Mouse (Mus musculus): ENCODE results near the gene Olfr47. TPM values are rescaled to one million over a fixed set of nuclear protein-coding genes. Genes with fewer than 3 reads are reported as not detected.
A peak's percentile ranks its signal among the peaks of the same experiment; 100 is the strongest.

Gene Olfr47
- total and polyA plus RNA-seq, 2 experiments = not detected

DNA sequence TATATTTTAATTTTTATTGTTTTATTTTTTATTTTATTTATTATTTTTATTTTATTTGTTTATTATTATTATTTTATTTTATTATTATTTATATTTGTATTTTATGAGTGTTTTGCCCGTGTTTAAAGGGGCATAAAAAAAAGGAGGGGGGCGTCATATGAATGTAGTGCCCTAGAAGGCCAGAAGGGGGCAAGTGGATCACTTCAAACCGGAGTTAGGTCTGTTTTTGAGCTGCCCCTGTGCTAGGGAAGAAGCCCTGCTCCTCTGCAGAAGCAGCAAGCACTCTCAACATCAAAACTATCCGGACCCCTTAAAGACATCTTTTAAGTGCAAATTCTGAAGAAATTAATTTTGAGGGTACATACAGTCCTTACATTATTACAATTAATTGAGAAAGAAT is 10.7 kb downstream of the Olfr47 start:
- WGBS = 11% methylated on average over 4 of the region's 4 CpGs
- DNase-seq (ENCODE audit: extremely low read depth, low read depth, low spot score) = no peak

DNA sequence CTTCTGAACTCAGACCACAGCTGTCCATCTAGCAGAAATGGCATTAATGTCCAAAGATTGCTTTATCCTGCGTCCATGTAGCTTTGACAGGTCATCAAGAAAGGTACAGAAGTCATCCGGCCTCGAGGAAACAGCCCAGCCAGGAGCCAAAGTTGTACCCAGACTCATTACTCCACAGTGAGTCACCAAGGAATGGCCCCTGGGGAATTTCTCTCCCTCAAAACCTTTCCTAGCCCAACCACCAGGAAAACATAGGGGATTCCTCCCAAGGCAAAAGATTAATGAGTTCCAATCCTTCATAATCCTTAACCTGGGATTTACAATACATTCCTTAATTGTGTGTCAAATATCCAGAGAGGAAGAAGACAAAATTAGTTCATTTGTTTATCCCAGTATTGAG is 16.1 kb downstream of the Olfr47 start:
- Histone ChIP-seq H3K4me1 (ENCODE audit: control insufficient read depth, insufficient read depth, low read length) (no peaks in the 10 kb centered on the region), H3K79me2 (ENCODE audit: control insufficient read depth, insufficient read depth, low read length) (no peaks in the 10 kb centered on the region), H3K9ac (ENCODE audit: low read depth, low read length) (no peak overlapping the region), H3K4me3 (ENCODE audit: insufficient read depth, low read depth, low read length) (no peak overlapping the region), H3K36me3 (ENCODE audit: control insufficient read depth, insufficient read depth, low read length) (no peaks in the 10 kb centered on the region), H3K27ac (replicated peaks; ENCODE audit: insufficient read depth, low read depth, low read length) (no peak overlapping the region), H3K27me3 (ENCODE audit: control insufficient read depth, insufficient read depth, low read length) (no peaks in the 10 kb centered on the region)
- no peak for DNase-seq (ENCODE audit: extremely low read depth, low read depth, low spot score)
- 62% methylated on average over 3 of the region's 3 CpGs for WGBS
- TF ChIP-seq CTCF (IDR thresholded peaks at IDR 0.05; ENCODE audit: low read depth, low read length) = no peak
- TF ChIP-seq POLR2A (IDR thresholded peaks at IDR 0.05; ENCODE audit: extremely low read depth, insufficient read depth, low read length) = no peak

More for the DNA sequence above, 10.7 kb downstream of the Olfr47 start:
- Histone ChIP-seq H3K4me1 (ENCODE audit: control insufficient read depth, insufficient read depth, low read length) (no peaks in the 10 kb centered on the region), H3K27me3 (ENCODE audit: control insufficient read depth, insufficient read depth, low read length) (no peaks in the 10 kb centered on the region), H3K27ac (replicated peaks; ENCODE audit: insufficient read depth, low read depth, low read length) (no peak overlapping the region), H3K9ac (ENCODE audit: low read depth, low read length) (no peak overlapping the region), H3K4me3 (ENCODE audit: insufficient read depth, low read depth, low read length) (no peak overlapping the region), H3K79me2 (ENCODE audit: control insufficient read depth, insufficient read depth, low read length) (no peaks in the 10 kb centered on the region), H3K36me3 (ENCODE audit: control insufficient read depth, insufficient read depth, low read length) (no peaks in the 10 kb centered on the region)
- TF ChIP-seq POLR2A (IDR thresholded peaks at IDR 0.05; ENCODE audit: extremely low read depth, insufficient read depth, low read length) = no peak
- TF ChIP-seq CTCF (IDR thresholded peaks at IDR 0.05; ENCODE audit: low read depth, low read length) = peak; percentile 23; the same call in 1 of the 2 replicates

DNA sequence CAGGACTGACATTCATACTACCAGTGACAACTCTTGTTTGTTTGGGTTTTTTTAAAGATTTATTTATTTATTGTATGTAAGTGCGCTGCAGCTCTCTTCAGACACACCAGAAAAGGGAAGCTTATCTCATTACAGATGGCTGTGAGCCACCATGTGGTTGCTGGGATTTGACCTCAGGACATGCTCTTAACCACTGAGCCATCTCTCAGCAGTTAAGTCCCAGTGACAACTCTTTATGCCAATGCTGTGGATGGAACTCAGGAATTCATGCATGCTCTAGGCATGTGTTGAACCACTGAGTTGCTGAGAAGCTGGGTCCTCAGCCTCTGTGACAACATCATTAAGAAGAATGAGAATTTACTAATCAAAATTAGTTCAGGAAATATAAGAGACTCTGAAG is 21.7 kb downstream of the Olfr47 start:
- H3K9ac ChIP-seq (ENCODE audit: low read depth, low read length) = no peak overlapping the region
- H3K36me3 ChIP-seq (ENCODE audit: control insufficient read depth, insufficient read depth, low read length) = no peaks in the 10 kb centered on the region
- no peaks in the 10 kb centered on the region for H3K79me2 ChIP-seq (ENCODE audit: control insufficient read depth, insufficient read depth, low read length)
- no peak overlapping the region for H3K4me3 ChIP-seq (ENCODE audit: insufficient read depth, low read depth, low read length)
- no peak overlapping the region for H3K27ac ChIP-seq (replicated peaks; ENCODE audit: insufficient read depth, low read depth, low read length)
- no peak for DNase-seq (ENCODE audit: extremely low read depth, low read depth, low spot score)
- 74% methylated on average over 1 of the region's 1 CpGs for WGBS
- no peaks in the 10 kb centered on the region for H3K4me1 ChIP-seq (ENCODE audit: control insufficient read depth, insufficient read depth, low read length)
- TF ChIP-seq CTCF (IDR thresholded peaks at IDR 0.05; ENCODE audit: low read depth, low read length) = no peak
- TF ChIP-seq POLR2A (IDR thresholded peaks at IDR 0.05; ENCODE audit: extremely low read depth, insufficient read depth, low read length) = no peak
- H3K27me3 ChIP-seq (ENCODE audit: control insufficient read depth, insufficient read depth, low read length) = no peaks in the 10 kb centered on the region

DNA sequence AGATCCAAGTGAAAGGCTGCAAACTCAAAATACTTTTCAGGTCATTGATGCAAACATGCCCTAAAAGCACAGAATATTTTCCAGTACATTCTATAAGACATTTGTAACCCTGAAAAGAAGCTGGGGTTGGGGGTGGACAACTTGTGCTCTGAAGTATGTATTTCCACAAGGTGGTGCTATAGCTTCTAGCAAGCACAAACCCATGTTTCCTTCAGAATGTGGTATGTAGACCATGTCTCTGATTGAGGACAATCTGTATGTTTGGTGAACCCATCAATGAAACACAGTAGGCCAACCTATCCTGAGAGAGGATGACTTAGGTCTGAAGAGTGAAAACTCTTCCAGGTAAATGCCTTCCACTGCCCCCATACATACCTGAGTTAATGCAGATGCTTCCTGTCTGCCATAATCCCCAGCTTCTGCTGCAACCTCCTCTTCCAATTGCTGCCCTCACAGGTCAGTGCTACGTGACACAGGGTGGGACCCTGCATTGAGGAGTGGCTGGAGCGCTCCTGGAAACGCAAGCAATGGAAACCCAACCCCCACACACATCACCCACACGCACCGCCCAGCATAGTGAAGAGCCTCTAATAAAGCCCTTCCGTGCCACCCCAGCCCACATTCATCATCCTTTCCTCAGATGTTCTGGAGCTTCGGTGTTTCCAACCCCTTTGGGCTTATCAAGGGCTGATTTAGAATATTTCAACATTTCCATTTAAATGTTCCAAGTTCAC is 23.0 kb downstream of the Olfr47 start:
- H3K27ac ChIP-seq (replicated peaks; ENCODE audit: insufficient read depth, low read depth, low read length) = no peak overlapping the region
- no peaks in the 10 kb centered on the region for H3K36me3 ChIP-seq (ENCODE audit: control insufficient read depth, insufficient read depth, low read length)
- H3K9ac ChIP-seq (ENCODE audit: low read depth, low read length) = no peak overlapping the region
- peak; percentile 55 for TF ChIP-seq CTCF (IDR thresholded peaks at IDR 0.05; ENCODE audit: low read depth, low read length)
- TF ChIP-seq POLR2A (IDR thresholded peaks at IDR 0.05; ENCODE audit: extremely low read depth, insufficient read depth, low read length) = no peak
- WGBS = 63% methylated on average over 7 of the region's 7 CpGs
- H3K4me3 ChIP-seq (ENCODE audit: insufficient read depth, low read depth, low read length) = no peak overlapping the region
- no peaks in the 10 kb centered on the region for H3K4me1 ChIP-seq (ENCODE audit: control insufficient read depth, insufficient read depth, low read length)
- no peaks in the 10 kb centered on the region for H3K79me2 ChIP-seq (ENCODE audit: control insufficient read depth, insufficient read depth, low read length)
- H3K27me3 ChIP-seq (ENCODE audit: control insufficient read depth, insufficient read depth, low read length) = no peaks in the 10 kb centered on the region
- peak; percentile 51 for DNase-seq (ENCODE audit: extremely low read depth, low read depth, low spot score)

DNA sequence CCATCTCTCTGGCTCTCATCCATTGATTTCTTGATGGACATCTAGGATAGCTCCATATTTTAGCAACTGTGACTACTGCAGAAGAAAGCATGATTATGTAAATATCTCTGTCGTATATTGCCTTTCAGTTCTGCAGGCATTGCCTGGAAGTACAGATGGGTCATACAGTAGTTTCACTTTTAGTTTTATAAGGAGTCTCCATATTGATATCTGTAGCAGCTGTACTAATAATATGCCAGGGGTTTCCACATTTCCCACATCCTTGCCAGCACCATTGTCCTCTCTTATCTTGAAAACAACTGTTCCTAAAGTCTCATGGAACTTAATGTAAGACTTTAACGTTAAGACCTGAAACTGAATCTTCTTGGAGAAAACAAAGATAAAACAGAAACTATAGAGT is 29.4 kb downstream of the Olfr47 start:
- no peak overlapping the region for H3K4me3 ChIP-seq (ENCODE audit: insufficient read depth, low read depth, low read length)
- no peak overlapping the region for H3K9ac ChIP-seq (ENCODE audit: low read depth, low read length)
- no peak overlapping the region for H3K27ac ChIP-seq (replicated peaks; ENCODE audit: insufficient read depth, low read depth, low read length)
- no peaks in the 10 kb centered on the region for H3K79me2 ChIP-seq (ENCODE audit: control insufficient read depth, insufficient read depth, low read length)
- 48% methylated on average over 2 of the region's 2 CpGs for WGBS
- peak; percentile 8 for DNase-seq (ENCODE audit: extremely low read depth, low read depth, low spot score)
- H3K27me3 ChIP-seq (ENCODE audit: control insufficient read depth, insufficient read depth, low read length) = no peaks in the 10 kb centered on the region
- H3K4me1 ChIP-seq (ENCODE audit: control insufficient read depth, insufficient read depth, low read length) = no peaks in the 10 kb centered on the region
- no peak for TF ChIP-seq CTCF (IDR thresholded peaks at IDR 0.05; ENCODE audit: low read depth, low read length)
- no peak for TF ChIP-seq POLR2A (IDR thresholded peaks at IDR 0.05; ENCODE audit: extremely low read depth, insufficient read depth, low read length)
- H3K36me3 ChIP-seq (ENCODE audit: control insufficient read depth, insufficient read depth, low read length) = no peaks in the 10 kb centered on the region

DNA sequence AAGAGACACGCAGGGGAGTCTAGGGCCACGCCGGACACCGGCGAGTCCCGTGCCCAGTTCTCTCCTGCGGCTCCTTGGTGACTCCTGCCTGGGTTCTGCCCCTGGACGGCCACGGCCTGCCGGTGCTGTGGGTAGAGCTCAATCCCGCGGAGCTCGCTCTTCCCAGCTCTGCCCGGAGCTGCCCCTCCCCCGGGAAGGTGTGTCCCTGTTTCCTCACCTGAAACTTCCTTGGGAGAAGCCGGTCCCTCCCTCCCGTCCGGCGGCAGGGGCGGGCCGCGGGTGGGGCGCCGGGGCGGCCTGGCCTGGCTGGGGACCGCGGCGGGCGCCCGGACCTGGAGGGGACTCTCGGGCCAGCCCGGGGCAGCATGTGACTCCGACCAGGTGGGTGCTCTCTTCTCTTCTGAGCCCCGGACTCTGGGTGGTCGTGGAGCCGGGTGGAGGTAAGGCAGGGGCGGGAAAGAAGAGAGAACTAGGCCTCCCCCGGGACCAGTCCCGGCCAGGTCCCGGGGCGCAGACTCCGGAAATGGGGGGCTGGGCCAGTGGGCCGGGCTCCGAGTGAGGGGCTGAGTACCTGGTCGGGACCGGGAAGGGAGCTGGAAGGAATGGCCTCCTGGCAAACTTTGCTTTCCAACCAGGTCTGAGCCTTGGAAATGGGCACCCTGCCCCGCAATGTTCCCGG is 34.2 kb downstream of the Olfr47 start, which contains the start of gene Arhgef5:
Gene Arhgef5, plus strand, starts transcription at position 220 of the 679 bp plus-strand sequence.
- peak within 1 kb of the TSS; percentile 79 for H3K27ac ChIP-seq (replicated peaks; ENCODE audit: insufficient read depth, low read depth, low read length)
- H3K4me3 ChIP-seq (ENCODE audit: insufficient read depth, low read depth, low read length) = peak within 1 kb of the TSS; percentile 82
- TF ChIP-seq CTCF (IDR thresholded peaks at IDR 0.05; ENCODE audit: low read depth, low read length) (no peak), POLR2A (IDR thresholded peaks at IDR 0.05; ENCODE audit: extremely low read depth, insufficient read depth, low read length) (0 out of 2 replicates have a peak, but pooled peaks have one; percentile 33)
- under 1% methylated on average over 48 of the region's 48 CpGs for WGBS
- H3K27me3 ChIP-seq (ENCODE audit: control insufficient read depth, insufficient read depth, low read length) = no peaks in the 10 kb centered on the region
- H3K36me3 ChIP-seq (ENCODE audit: control insufficient read depth, insufficient read depth, low read length) = no peaks in the 10 kb centered on the region
- peak; percentile 78 for DNase-seq (ENCODE audit: extremely low read depth, low read depth, low spot score)
- peak within 1 kb of the TSS; percentile 88 for H3K9ac ChIP-seq (ENCODE audit: low read depth, low read length)
- H3K79me2 ChIP-seq (ENCODE audit: control insufficient read depth, insufficient read depth, low read length) = peaks cover 15% of the 10 kb centered on the region
- peaks cover 4% of the 10 kb centered on the region; the same call in 1 of the 2 replicates for H3K4me1 ChIP-seq (ENCODE audit: control insufficient read depth, insufficient read depth, low read length)
